Mouse (Mus musculus) midbrain, embryonic 16.5 days (tissue): ENCODE measurements around the gene Tob1. TPM values are rescaled to one million over a fixed set of nuclear protein-coding genes. Genes with fewer than 3 reads are reported as not detected.

ENCODE experiments used
- ATAC-seq: fragments of 200-750 bp; cut with Nextera tagmentation; 2 replicates; pipeline ENCODE4 v1.8.0; 2017; ENCODE audit warnings: moderate TSS enrichment
- H3K27ac ChIP-seq: fragments of 300-500 bp; sonication (generic); 2 replicates; pipeline ENCODE4 v1.5.1; 2014; ENCODE audit warnings: mild to moderate bottlenecking, low read length, mixed read lengths
- H3K27me3 ChIP-seq: fragments of 300-500 bp; sonication (generic); 2 replicates; pipeline ENCODE4 v1.6.1; 2014; ENCODE audit warnings: low read depth, low read length, mixed read lengths; ENCODE audit not compliant: control insufficient read depth, insufficient read depth
- H3K36me3 ChIP-seq: fragments of 300-500 bp; sonication (generic); 2 replicates; pipeline ENCODE4 v1.6.1; 2014; ENCODE audit warnings: mild to moderate bottlenecking, low read length, moderate library complexity, mixed read lengths; ENCODE audit not compliant: control insufficient read depth, insufficient read depth
- H3K4me1 ChIP-seq: fragments of 300-500 bp; sonication (generic); 2 replicates; pipeline ENCODE4 v1.6.1; 2014; ENCODE audit warnings: mild to moderate bottlenecking, low read length, mixed read lengths; ENCODE audit not compliant: control insufficient read depth, insufficient read depth
- H3K4me2 ChIP-seq: fragments of 300-500 bp; sonication (generic); 2 replicates; pipeline ENCODE4 v1.6.1; 2014; ENCODE audit warnings: mild to moderate bottlenecking, low read length, mixed read lengths
- H3K4me3 ChIP-seq: fragments of 300-500 bp; sonication (generic); 2 replicates; pipeline ENCODE4 v1.5.1; 2014; ENCODE audit warnings: low read depth, mild to moderate bottlenecking, low read length, moderate library complexity, mixed read lengths
- H3K9ac ChIP-seq: fragments of 300-500 bp; sonication (generic); 2 replicates; pipeline ENCODE4 v1.6.1; 2014; ENCODE audit warnings: low read depth, low read length, mixed read lengths
- H3K9me3 ChIP-seq: fragments of 300-500 bp; sonication (generic); replicated peaks from 2 replicates; pipeline ENCODE4 v1.6.1; 2014; ENCODE audit warnings: mild to moderate bottlenecking, low read length, mixed read lengths; ENCODE audit not compliant: control insufficient read depth, poor library complexity, severe bottlenecking
- WGBS: fragments of 180-500 bp; shearing (Covaris S2); extraction: QIAGEN DNeasy Blood & Tissue Kit; methylation state at CpG from one replicate; pipeline ENCODE4 v1.1.7; 2014; 5-methylcytosine and 5-hydroxymethylcytosine counted together
- polyA plus RNA-seq: library from polyadenylated mRNA; unstranded; fragments of >200 nt; fragmentation: Nextera tagmentation; extraction: Ambion mirVana; gene quantifications from 2 replicates; pipeline ENCODE4 v1.2.1, GENCODE M21; 2015

Gene Tob1
- polyA plus RNA-seq, 1 experiment from 2014 or later: 28.1 TPM

DNA sequence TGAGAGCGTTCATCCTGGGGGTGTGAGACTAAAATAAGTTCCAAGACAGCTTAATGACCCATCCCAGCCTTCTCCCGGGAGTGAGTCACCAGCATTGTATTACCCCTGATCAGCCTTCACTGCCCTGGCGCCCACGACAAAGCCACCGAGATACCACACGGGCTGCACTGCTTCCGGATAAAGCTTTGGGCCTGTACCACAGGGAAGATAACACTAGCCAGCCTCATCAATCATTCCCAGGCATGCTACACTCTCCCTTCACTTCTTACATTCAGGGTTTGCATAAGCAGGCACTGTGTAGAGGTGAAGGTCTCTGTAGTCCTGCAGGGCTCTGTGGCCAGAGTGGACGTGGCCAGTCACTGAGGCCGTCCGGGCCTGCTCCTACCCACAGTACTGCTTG is 21.7 kb upstream of the Tob1 start:
- H3K9ac ChIP-seq: no peak overlapping the region
- no peak overlapping the region for H3K4me3 ChIP-seq
- H3K36me3 ChIP-seq: no peaks in the 10 kb centered on the region
- WGBS: 73% methylated on average over 10 of the region's 10 CpGs
- ATAC-seq: no peak
- no peaks in the 10 kb centered on the region for H3K4me1 ChIP-seq
- no peak overlapping the region for H3K4me2 ChIP-seq
- no peaks in the 10 kb centered on the region for H3K27me3 ChIP-seq
- H3K9me3 ChIP-seq: no peaks in the 10 kb centered on the region
- no peak overlapping the region for H3K27ac ChIP-seq

DNA sequence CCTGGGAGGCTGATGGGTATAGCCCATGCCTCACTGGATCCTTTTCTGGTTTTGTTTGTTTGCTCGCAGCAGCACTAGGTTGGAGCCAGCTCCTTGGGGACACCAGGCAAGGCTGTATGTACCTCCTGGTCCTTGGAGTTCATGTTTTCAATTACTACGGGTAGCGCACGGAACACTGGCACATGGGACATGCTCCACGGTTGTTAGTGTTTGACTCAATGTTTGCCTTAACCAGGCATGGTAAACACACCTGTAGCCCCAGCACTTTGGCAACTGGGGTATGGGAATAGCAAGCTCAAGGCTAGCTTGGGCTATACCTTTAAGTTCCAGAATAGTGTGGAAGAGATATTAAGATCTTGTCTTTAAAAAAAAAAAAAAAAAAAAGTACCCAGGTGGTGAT is 20.6 kb upstream of the Tob1 start:
- Histone ChIP-seq H3K4me2 (no peak overlapping the region), H3K4me1 (no peaks in the 10 kb centered on the region), H3K27ac (no peak overlapping the region), H3K4me3 (no peak overlapping the region), H3K27me3 (no peaks in the 10 kb centered on the region), H3K9me3 (no peaks in the 10 kb centered on the region), H3K36me3 (no peaks in the 10 kb centered on the region), H3K9ac (no peak overlapping the region)
- no peak for ATAC-seq
- WGBS: 83% methylated on average over 5 of the region's 5 CpGs

DNA sequence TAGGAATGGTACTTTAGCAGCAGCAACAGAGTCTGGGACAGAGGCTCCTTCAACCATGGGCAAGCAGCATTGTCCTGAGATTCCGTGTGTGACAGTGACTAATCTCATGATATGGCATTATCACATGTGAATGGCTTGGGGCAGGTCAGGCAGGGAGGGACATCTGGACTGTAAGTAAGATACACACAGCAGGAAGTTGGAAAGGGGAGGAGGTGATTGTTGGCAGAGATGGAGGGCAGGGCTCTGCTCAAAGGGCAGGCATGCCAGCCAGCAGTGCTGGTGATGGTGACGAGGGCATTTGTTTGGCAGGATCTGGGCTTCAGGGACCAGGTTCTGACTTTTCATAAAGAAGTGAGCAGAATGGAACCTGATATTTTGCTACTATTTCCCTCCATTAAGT is 18.1 kb upstream of the Tob1 start:
- H3K9me3 ChIP-seq: no peaks in the 10 kb centered on the region
- no peak for ATAC-seq
- 43% methylated on average over 2 of the region's 2 CpGs for WGBS
- no peaks in the 10 kb centered on the region for H3K4me1 ChIP-seq
- no peaks in the 10 kb centered on the region for H3K36me3 ChIP-seq
- H3K4me3 ChIP-seq: no peak overlapping the region
- H3K4me2 ChIP-seq: no peak overlapping the region
- H3K27ac ChIP-seq: no peak overlapping the region
- H3K9ac ChIP-seq: no peak overlapping the region
- no peaks in the 10 kb centered on the region for H3K27me3 ChIP-seq

DNA sequence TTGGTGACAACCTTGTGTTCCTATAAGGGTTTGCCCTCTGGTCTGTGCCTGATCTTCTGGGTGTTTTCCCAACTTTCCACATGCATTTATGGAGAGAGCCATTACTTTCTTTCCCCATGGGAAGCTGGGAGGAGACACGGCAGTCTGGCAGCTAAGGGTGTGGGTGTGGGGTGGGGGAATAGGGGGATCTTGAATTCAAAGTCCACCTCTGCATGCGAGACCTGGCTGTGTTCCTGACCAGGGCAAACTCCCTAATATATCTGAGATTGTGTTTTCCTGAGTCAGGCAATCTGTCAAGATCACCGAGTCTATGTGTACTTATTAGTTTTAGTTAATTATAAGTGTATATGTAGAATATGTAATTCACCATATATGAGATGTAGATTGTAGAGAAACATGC is 14.9 kb upstream of the Tob1 start:
- no peak for ATAC-seq
- Histone ChIP-seq H3K36me3 (no peaks in the 10 kb centered on the region), H3K9ac (no peak overlapping the region), H3K4me1 (no peaks in the 10 kb centered on the region), H3K9me3 (no peaks in the 10 kb centered on the region), H3K4me2 (no peak overlapping the region), H3K27me3 (no peaks in the 10 kb centered on the region), H3K4me3 (no peak overlapping the region), H3K27ac (no peak overlapping the region)
- 87% methylated on average over 3 of the region's 3 CpGs for WGBS

DNA sequence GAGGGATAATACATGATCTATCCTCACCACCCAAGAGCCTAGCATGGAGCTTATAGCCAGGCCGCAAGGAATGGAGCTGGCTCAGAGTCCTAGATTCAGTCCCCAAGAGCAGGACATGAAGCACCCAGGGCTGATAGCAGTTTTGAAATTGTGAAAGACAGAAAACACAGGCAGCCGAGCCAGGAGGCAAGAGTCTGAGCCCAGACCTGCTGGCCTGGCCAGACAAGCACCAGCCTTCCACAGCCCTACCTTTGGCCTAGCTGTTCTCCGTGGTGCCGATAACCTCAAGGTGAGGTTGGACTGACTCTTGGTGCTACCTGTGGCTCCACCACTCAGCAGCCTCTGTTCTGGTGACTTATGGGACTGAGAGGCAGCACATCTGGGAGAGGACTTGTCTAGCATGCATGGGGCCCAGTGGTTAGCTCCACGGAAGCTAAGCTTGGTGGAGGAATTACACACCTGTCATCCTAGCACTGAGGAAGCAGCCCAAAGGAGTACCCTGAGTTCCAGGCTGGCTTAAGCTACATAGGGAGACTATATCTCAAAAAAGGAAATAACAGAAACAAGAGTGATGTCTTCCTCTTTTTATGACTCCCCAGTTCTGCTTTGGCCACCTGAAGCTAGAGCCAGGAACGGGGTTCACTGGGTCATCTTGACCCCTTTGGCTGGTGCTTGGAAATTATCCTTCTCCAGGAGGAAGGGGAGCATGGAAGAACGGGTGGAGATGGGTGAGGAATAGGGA is 12.7 kb upstream of the Tob1 start:
- 83% methylated on average over 7 of the region's 7 CpGs for WGBS
- ATAC-seq: no peak
- H3K4me3 ChIP-seq: no peak overlapping the region

DNA sequence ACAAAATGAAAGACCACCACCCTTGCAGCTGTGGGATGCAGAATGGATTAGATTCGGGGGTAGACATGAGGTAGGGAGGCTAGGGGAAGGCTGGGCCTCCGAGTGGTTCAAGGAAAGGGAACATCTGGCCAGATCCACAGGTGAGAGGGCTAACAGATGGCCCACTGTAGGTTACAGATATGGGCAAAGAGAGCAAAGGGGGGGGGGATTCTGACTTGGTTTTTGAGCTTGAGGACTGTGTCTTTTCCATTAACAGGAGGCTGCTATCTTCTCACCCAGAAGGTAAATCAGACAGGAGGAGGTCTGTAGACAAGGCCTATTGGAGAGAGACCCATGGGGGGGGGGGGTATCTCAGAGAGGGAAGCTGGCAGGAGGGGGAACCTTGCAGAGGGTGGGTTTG is 11.5 kb upstream of the Tob1 start:
- Histone ChIP-seq H3K27me3 (no peaks in the 10 kb centered on the region), H3K27ac (no peak overlapping the region), H3K9ac (no peak overlapping the region), H3K4me1 (no peaks in the 10 kb centered on the region), H3K4me2 (no peak overlapping the region), H3K36me3 (no peaks in the 10 kb centered on the region), H3K4me3 (no peak overlapping the region), H3K9me3 (no peaks in the 10 kb centered on the region)
- WGBS: 84% methylated on average over 2 of the region's 2 CpGs
- no peak for ATAC-seq

More for the DNA sequence above, 12.7 kb upstream of the Tob1 start:
- Histone ChIP-seq H3K27me3 (no peaks in the 10 kb centered on the region), H3K4me2 (no peak overlapping the region), H3K27ac (no peak overlapping the region), H3K36me3 (no peaks in the 10 kb centered on the region), H3K4me1 (no peaks in the 10 kb centered on the region), H3K9ac (no peak overlapping the region), H3K9me3 (no peaks in the 10 kb centered on the region)

DNA sequence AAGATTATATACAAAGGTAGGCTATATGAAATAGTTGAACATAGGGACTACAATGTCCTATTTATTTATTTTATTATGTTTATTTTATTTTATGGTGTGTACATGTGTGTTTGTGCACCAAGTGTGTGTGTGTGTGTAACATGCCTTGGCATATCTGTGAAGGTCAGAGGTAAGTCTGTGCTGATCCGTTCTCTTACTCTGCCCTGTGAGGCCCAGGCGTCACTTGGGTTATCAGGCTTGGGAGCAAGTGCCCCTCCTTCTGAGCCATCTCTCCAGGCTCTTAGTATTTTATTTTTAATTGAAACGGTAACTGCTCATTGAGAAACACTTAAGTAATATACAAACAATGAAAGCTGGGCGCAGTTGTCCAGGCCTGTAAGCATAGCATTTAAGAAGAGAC is 10.8 kb upstream of the Tob1 start:
- WGBS: 83% methylated on average over 4 of the region's 4 CpGs

DNA sequence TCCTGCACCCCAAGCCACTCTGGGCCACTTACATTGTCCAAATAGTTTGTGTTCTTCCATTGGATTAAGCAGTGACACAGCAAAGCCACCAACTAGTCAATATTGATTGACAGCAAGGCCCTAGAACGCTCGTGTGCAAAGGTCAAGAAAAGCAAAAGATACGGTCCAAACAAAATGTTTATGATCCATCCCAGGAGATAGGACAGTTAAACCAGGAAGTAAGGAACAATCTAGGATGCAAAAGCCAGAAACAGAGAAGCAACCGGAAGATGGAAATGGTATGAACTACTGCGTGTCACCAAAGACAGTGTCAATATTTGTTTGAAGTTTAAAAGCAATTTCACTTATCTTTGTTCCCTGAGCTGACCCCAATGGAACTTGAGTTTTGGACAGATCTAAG is 9.1 kb upstream of the Tob1 start:
- ATAC-seq: no peak
- no peaks in the 10 kb centered on the region for H3K36me3 ChIP-seq
- no peaks in the 10 kb centered on the region for H3K9me3 ChIP-seq
- no peak overlapping the region for H3K9ac ChIP-seq
- H3K4me2 ChIP-seq: no peak overlapping the region
- no peaks in the 10 kb centered on the region for H3K4me1 ChIP-seq
- WGBS: 89% methylated on average over 5 of the region's 5 CpGs
- no peaks in the 10 kb centered on the region for H3K27me3 ChIP-seq
- no peak overlapping the region for H3K4me3 ChIP-seq
- H3K27ac ChIP-seq: no peak overlapping the region

More for the DNA sequence above, 10.8 kb upstream of the Tob1 start:
- H3K9me3 ChIP-seq: no peaks in the 10 kb centered on the region
- no peak overlapping the region for H3K4me2 ChIP-seq
- no peaks in the 10 kb centered on the region for H3K27me3 ChIP-seq
- H3K27ac ChIP-seq: no peak overlapping the region
- H3K9ac ChIP-seq: no peak overlapping the region
- H3K4me1 ChIP-seq: no peaks in the 10 kb centered on the region
- no peak overlapping the region for H3K4me3 ChIP-seq
- no peaks in the 10 kb centered on the region for H3K36me3 ChIP-seq
- no peak for ATAC-seq

DNA sequence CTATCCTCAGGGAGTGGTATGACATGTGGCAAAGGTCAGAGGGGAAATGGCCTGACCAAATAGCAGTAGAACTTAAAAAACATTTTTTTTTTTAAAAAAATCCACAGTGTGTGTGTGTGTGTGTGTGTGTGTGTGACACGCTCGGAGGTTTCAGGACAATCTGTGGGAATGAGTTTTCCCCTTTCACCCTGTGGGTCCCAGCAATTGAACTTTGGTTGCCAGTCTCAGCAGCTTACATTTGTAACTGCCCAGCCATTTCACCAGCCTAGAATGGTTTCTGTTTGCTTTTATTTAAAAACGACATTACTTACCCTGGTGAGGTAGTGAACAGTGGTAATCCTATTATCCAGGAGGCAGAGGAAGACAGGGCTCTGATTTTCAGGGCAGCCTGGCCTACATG is 8.2 kb upstream of the Tob1 start:
- Histone ChIP-seq H3K9me3 (no peaks in the 10 kb centered on the region), H3K4me1 (no peaks in the 10 kb centered on the region), H3K27ac (no peak overlapping the region), H3K36me3 (no peaks in the 10 kb centered on the region), H3K9ac (no peak overlapping the region), H3K4me2 (no peak overlapping the region), H3K27me3 (no peaks in the 10 kb centered on the region), H3K4me3 (no peak overlapping the region)
- WGBS: 38% methylated on average over 3 of the region's 3 CpGs
- no peak for ATAC-seq
